Mouse (Mus musculus) megakaryocyte, embryonic 14.5 days (primary cell): ENCODE results near the gene Gm26920.

Source experiments
- FLI1 ChIP-seq: IDR thresholded peaks from 2 replicates; pipeline ENCODE4 v1.6.1; 2012; ENCODE audit warnings: low read length, inconsistent platforms, mixed read lengths
- GATA1 ChIP-seq: IDR thresholded peaks from 3 replicates; pipeline ENCODE4 v1.6.1; 2012; ENCODE audit warnings: mixed read lengths, low read length, inconsistent platforms, borderline replicate concordance

DNA sequence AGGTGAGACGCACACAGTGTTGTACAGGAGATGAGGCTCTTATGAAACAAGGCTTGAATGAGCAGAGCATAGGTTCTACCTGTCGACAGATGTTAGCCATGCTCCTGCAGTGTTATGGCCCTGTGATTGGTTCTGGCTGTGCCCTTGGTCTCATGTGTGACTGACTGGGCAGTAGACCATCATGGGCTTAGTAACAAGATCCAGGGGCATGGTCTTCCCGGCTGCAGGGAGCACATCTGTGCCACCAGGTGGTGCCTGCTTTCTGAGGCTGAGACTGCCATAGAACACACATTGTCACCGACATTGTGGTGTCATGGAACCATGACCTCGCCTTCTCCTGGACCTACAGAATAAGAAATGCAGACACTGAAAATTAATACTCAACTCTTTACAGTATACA, 64.9 kb downstream of the Gm26920 start:
- TF ChIP-seq GATA1 (no peak), FLI1 (no peak)
